Mouse (Mus musculus): ENCODE results near the gene Fam19a2.

Gene Fam19a2

GRCm38 (mm10) chr10:123721952-123722460, 458.2 kb downstream of the Fam19a2 start:
- DNase-seq (ENCODE audit: low read depth, low spot score): no peak

DNA sequence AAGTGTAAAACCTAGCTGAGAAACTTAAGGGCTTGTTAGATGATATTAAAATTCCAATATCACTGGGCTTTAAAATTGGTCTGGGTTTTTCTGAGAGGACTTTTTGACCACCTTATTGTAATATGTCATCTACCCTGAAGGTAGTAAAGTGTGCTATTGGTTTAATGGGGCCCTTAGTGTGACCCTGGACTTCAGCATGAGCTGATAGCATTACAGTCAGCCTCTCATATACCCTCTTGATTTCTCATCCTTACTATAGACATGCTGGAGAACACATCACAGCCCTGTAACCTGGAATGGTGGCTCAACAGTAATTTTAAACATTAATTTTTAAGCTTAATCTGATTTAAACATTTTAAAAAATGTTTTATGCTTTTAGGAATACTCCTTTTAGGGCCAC, 459.8 kb downstream of the Fam19a2 start:
- DNase-seq (ENCODE audit: low read depth, low spot score): no peak

DNA sequence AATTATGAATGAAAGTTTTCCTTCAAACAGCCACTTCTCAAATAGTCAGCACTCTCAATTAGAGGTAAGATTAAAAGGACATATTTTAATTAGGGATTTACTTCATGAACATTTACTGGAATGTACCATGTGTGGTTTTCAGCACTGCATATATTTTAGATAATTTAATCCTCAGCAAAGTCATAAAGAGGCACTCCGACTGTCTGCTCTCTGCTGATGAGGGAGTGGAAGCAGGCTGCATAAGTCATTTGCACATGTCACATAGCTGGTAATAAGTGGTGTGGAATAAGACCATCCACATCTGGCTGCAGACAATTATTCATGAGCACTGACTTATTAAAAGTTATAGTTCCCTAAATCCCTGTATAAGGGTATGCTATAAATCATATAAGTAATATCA, 484.5 kb downstream of the Fam19a2 start:
- DNase-seq (ENCODE audit: low read depth, low spot score): no peak

DNA sequence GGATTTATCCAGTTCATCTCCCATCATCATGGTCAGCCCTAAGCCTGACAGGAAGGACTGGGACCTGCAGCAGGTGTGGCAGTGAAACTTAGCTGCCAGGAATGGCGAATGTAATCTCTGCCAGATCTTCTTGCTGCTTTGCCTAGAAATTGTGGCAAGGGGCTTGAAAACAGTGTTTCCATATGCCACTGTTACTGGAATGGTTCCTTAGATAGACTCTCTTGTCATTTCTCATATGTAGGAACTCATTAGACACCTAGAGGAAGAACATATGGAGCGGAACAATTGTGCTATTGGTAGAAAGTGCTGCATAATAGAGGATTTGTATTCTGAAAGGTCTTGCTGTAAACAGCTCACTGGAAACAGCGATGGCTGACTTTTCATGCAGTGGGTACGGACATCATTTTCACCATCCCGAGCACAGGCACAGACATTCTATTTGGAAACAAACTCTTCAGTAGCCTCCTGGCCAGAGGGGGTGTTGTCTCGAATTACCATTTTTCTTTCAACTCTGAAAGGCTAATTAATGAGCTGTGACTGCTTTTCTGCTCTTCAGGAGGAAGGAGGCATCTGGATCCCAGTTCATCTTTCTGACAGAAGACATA, 488.0 kb downstream of the Fam19a2 start:
- DNase-seq (ENCODE audit: low read depth, low spot score): no peak

DNA sequence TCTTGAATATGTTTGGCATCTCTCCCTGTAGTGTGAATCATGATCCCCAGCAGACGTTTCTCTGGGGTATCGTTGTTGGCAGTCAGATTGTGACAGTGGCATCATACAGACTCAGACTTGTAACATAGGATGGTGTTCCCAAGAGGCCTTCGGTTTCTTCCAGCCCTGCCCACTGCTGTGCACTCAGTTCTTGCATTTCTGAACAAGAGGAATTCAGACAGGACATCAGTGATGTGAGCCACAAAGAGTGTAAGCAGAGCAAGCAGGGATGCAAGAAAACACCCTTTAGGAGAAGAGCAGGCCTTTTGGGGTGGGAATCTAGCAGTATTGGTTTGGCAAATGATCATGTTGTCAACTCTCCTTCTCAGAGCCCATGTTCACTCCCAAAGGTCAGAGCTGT, 489.0 kb downstream of the Fam19a2 start:
- no peak for DNase-seq (ENCODE audit: low read depth, low spot score)

DNA sequence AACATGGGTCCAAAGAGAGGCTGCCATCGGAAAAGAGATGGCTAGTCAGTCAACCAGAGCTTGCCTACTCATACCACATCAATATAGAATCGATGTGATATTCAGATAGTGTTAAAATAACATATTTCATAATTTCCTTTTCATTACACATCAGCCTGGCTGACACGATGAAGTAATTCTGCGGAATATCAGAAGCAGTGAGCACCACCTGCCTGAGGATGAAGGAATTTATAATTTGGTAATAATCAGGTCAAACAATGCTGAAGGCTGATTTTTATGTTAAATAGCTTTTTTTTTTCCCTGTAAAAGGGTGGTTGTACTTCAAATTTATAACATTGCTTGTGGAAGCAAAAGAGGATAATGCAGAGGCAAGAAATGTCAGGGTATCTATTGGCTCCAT, 490.2 kb downstream of the Fam19a2 start:
- DNase-seq (ENCODE audit: low read depth, low spot score): no peak

DNA sequence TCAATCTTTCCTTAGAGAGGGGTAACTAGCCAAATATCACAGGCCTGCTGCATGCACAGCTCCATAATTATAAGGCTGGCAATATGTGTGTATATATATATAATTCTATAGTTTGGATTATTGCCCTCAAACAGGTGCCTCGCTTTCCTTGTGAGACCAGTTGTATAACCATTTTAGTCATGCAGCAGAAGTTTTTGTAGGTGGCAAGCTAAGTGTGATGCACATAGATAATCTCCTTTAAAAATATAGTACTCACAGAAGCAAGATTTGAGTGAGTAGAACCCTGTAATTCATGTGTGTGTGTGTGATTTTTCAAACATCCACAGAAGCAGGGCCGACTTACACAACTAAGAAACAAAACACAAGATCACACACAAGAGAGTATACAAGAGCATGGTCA, 525.6 kb downstream of the Fam19a2 start:
- no peak for DNase-seq (ENCODE audit: low read depth, low spot score)

Measured in mesoderm, embryonic 11.5 days (tissue).